In the genomic region with DNA sequence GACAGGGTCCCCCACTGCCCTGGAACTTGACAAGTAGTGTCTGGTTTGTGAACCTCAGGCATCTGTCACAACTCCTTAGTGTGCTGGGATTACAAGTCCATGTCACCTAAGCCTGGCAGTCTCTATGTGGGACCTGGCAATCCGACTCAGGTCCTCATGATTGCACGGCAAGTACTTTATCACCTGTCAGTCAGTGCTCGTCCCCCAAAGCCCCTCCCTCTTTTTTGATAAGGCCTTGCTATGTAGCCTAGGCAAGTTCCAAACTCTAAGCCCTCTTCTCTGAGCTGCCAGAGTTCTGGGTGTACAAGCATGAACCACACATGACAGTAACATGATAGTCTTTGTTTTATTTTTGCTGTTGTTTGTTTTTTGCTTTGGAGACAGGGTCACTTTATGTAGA, we compare ENCODE assay signal across 22 mouse cellular contexts.
"Had no signal": no experiment of that assay in that cellular context is flagged by ENCODE, and none has a peak within 500 bp of the region (broad histone marks: within the 10 kb centered on the region; RNA-seq: fewer than 3 reads in every experiment).

No protein-coding gene starts in this region.

- H3K4me2 ChIP-seq: lung, embryonic 15.5 days; midbrain, embryonic 11.5 days; midbrain, embryonic 13.5 days; midbrain, embryonic 15.5 days; neural tube, embryonic 13.5 days; neural tube, embryonic 15.5 days; stomach, embryonic 15.5 days had no signal

- H3K9me3 ChIP-seq: lung, embryonic 15.5 days; midbrain, embryonic 13.5 days; midbrain, embryonic 15.5 days; neural tube, embryonic 13.5 days; neural tube, embryonic 15.5 days; stomach, embryonic 15.5 days had no signal

- H3K36me3 ChIP-seq: lung, embryonic 15.5 days; midbrain, embryonic 13.5 days; midbrain, embryonic 15.5 days; neural tube, embryonic 13.5 days; neural tube, embryonic 15.5 days; stomach, embryonic 15.5 days had no signal

- H3K27me3 ChIP-seq: lung, embryonic 15.5 days; midbrain, embryonic 13.5 days; midbrain, embryonic 15.5 days; neural tube, embryonic 15.5 days; stomach, embryonic 15.5 days had no signal

- H3K4me1 ChIP-seq: lung, embryonic 15.5 days; stomach, embryonic 15.5 days had no signal

- H3K9ac ChIP-seq: lung, embryonic 15.5 days; midbrain, embryonic 13.5 days; midbrain, embryonic 15.5 days; neural tube, embryonic 13.5 days; neural tube, embryonic 15.5 days; stomach, embryonic 15.5 days had no signal

- H3K27ac ChIP-seq: lung, embryonic 15.5 days; macrophage; midbrain, embryonic 13.5 days; midbrain, embryonic 15.5 days; neural tube, embryonic 13.5 days; neural tube, embryonic 15.5 days; stomach, embryonic 15.5 days; stomach, postnatal 0 days had no signal

- DNase-seq: lung, adult 2 months; lung, postnatal 14 days; lung, postnatal 36 days; retina, postnatal 1 day; right cerebral cortex, adult 18-20 months; right cerebral cortex, postnatal 25 days; right cerebral cortex, postnatal 4 days; spleen, adult 18-20 months; thymus, adult 2 months; thymus, postnatal 25 days; thymus, postnatal 4 days had no signal

- H3K4me3 ChIP-seq: lung, embryonic 15.5 days; midbrain, embryonic 13.5 days; midbrain, embryonic 15.5 days; myocyte; neural tube, embryonic 13.5 days; neural tube, embryonic 15.5 days; stomach, embryonic 15.5 days had no signal

- ATAC-seq: lung, postnatal 0 days; midbrain, embryonic 13.5 days; midbrain, embryonic 15.5 days had no signal
